Mouse (Mus musculus): ENCODE data around the gene Nudt6. TPM values are rescaled to one million over a fixed set of nuclear protein-coding genes. Genes with fewer than 3 reads are reported as not detected.

Nudt6 gene
- polyA plus RNA-seq, 1 experiment from 2014 or later: 11.5 TPM

DNA sequence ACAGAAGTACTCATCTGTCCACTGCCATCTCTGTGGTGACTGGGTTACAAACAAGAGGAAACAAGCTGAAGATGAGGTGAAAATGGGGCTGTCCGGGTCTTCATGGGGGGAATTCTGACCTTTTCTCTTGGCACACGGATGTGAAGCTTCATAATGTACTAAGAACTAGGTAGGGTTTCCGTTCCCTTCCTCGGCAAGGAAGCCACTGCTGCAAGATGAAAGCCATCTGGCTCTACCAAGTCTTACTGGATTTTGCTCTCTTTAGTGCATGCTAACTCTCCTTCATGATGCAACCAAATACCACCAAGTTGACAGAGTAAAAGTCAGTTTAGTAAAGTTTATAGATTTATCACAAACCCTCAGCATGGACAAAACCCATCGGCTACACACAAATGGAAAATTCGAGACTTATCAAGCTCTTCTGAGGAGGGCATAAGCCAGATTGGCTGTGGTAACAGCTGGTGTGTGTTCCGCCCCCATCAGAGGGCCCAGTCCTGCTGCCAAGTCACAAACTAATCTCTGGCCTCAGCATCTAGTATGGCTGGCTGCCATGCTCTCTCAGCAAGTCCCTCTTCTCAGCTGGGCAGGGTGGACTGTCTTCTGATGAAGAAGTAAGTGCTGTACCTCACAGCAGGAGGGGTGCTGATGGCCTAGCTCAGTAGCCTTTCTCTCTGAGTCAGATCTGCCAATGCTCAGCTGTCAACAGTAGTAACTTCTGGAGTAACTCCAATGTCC, 21.2 kb downstream of the Nudt6 start:
- Histone ChIP-seq H3K4me1 (replicated peaks; ENCODE audit: control insufficient read depth, insufficient read depth, low read length) (no peaks in the 10 kb centered on the region), H3K36me3 (ENCODE audit: control insufficient read depth, insufficient read depth, low read length) (no peaks in the 10 kb centered on the region), H3K27ac (ENCODE audit: low read depth, low read length) (no peak overlapping the region), H3K4me2 (no peak overlapping the region), H3K4me3 (ENCODE audit: low read depth, low read length) (no peak overlapping the region), H3K27me3 (replicated peaks; ENCODE audit: control insufficient read depth, insufficient read depth, low read length) (no peaks in the 10 kb centered on the region), H3K9me3 (ENCODE audit: control insufficient read depth, low read length) (no peaks in the 10 kb centered on the region), H3K9ac (ENCODE audit: low read depth, low read length) (no peak overlapping the region)
- ATAC-seq (replicated peaks; ENCODE audit: low FRiP score) (no peak), DNase-seq (ENCODE audit: low spot score) (no peak)
- 79% methylated on average over 7 of the region's 7 CpGs for WGBS

DNA sequence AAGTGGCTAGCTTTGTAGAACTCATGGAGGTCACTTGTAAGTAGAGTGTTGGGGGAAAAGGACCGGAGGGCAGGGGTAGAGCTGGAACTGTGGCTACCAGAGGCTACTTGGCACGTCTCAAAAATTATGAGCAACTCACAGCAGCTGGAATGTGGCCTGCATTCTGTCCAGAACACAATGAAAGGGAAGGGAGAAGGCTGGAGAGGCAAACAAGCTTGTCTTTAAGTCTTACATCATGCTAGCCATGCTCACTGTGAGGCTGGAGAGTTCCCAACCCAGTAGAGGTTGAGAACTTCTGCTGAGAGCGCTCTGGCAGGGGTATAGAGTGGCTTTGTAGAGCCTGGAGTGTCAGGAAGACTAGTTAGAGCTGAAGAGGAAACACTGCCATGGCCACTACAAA, 22.4 kb downstream of the Nudt6 start:
- H3K4me3 ChIP-seq (ENCODE audit: low read depth, low read length): no peak overlapping the region
- H3K9me3 ChIP-seq (ENCODE audit: control insufficient read depth, low read length): no peaks in the 10 kb centered on the region
- no peaks in the 10 kb centered on the region for H3K27me3 ChIP-seq (replicated peaks; ENCODE audit: control insufficient read depth, insufficient read depth, low read length)
- H3K4me2 ChIP-seq: no peak overlapping the region
- no peak overlapping the region for H3K9ac ChIP-seq (ENCODE audit: low read depth, low read length)
- DNase-seq (ENCODE audit: low spot score) (no peak), ATAC-seq (replicated peaks; ENCODE audit: low FRiP score) (no peak)
- H3K27ac ChIP-seq (ENCODE audit: low read depth, low read length): no peak overlapping the region
- H3K4me1 ChIP-seq (replicated peaks; ENCODE audit: control insufficient read depth, insufficient read depth, low read length): no peaks in the 10 kb centered on the region
- no peaks in the 10 kb centered on the region for H3K36me3 ChIP-seq (ENCODE audit: control insufficient read depth, insufficient read depth, low read length)
- 68% methylated on average over 3 of the region's 3 CpGs for WGBS

DNA sequence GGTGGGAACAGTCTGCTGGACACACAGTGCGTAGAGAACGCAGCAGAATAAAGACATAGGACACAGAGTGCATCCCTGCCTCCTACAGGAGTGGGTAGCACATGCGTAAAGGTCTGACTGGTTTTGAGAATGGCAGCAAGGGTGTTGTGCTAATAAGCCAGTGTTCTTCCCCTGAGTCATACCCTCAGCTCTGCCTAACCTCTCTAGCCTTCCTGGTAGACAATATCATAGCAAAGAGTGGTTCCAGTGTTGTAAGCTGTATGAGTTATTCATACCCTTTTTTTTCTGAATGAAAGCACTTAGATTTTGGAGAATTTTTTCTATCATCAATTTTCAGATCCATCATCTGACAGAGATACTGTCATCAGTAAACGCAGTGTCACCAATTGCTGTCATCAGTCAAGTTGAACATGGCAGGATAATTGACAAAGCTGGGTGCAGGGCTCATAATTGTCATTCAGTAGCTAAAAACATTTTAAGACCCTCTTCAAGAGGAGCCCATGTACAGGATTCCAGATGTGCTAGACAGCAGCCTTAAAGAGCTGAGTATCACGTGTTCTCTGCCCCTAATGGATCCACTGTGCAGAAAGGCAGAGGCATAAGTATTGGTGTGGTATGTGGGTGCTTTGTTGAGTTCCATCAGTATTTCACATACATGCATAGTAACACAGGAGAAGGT, 22.9 kb downstream of the Nudt6 start:
- no peak overlapping the region for H3K4me3 ChIP-seq (ENCODE audit: low read depth, low read length)
- H3K9ac ChIP-seq (ENCODE audit: low read depth, low read length): no peak overlapping the region
- no peaks in the 10 kb centered on the region for H3K9me3 ChIP-seq (ENCODE audit: control insufficient read depth, low read length)
- H3K36me3 ChIP-seq (ENCODE audit: control insufficient read depth, insufficient read depth, low read length): no peaks in the 10 kb centered on the region
- H3K27me3 ChIP-seq (replicated peaks; ENCODE audit: control insufficient read depth, insufficient read depth, low read length): no peaks in the 10 kb centered on the region
- WGBS: 87% methylated on average over 5 of the region's 5 CpGs
- H3K4me1 ChIP-seq (replicated peaks; ENCODE audit: control insufficient read depth, insufficient read depth, low read length): no peaks in the 10 kb centered on the region
- no peak overlapping the region for H3K4me2 ChIP-seq
- ATAC-seq (replicated peaks; ENCODE audit: low FRiP score) (no peak), DNase-seq (ENCODE audit: low spot score) (no peak)
- H3K27ac ChIP-seq (ENCODE audit: low read depth, low read length): no peak overlapping the region

DNA sequence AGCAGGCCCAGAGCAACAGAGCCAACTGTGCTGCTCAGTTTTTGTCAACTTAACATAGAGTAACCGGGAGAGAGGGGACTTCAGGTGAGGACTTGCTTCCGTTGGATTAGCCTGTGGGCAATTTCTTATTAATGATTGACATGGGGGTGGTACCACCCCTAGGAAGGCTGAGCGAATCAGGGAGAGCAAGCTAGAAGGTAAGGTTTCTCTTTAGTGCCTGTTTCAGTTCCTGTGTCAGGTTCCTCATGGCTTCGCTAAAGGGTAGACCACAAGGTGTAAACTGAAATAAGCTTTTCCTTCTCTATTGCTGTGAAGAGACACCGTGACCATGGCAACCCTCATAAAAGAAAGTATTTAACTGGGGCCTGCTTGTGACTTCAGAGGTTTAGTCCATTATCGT, 32.7 kb downstream of the Nudt6 start:
- H3K27ac ChIP-seq (ENCODE audit: low read depth, low read length): no peak overlapping the region
- ATAC-seq (replicated peaks; ENCODE audit: low FRiP score) (no peak), DNase-seq (ENCODE audit: low spot score) (no peak)
- no peaks in the 10 kb centered on the region for H3K4me1 ChIP-seq (replicated peaks; ENCODE audit: control insufficient read depth, insufficient read depth, low read length)
- H3K9ac ChIP-seq (ENCODE audit: low read depth, low read length): no peak overlapping the region
- H3K27me3 ChIP-seq (replicated peaks; ENCODE audit: control insufficient read depth, insufficient read depth, low read length): no peaks in the 10 kb centered on the region
- 80% methylated on average over 6 of the region's 6 CpGs for WGBS
- H3K4me2 ChIP-seq: no peak overlapping the region
- 0 out of 2 replicates have a peak, but pooled peaks cover 4% of the 10 kb centered on the region for H3K9me3 ChIP-seq (ENCODE audit: control insufficient read depth, low read length)
- H3K36me3 ChIP-seq (ENCODE audit: control insufficient read depth, insufficient read depth, low read length): no peaks in the 10 kb centered on the region
- no peak overlapping the region for H3K4me3 ChIP-seq (ENCODE audit: low read depth, low read length)

DNA sequence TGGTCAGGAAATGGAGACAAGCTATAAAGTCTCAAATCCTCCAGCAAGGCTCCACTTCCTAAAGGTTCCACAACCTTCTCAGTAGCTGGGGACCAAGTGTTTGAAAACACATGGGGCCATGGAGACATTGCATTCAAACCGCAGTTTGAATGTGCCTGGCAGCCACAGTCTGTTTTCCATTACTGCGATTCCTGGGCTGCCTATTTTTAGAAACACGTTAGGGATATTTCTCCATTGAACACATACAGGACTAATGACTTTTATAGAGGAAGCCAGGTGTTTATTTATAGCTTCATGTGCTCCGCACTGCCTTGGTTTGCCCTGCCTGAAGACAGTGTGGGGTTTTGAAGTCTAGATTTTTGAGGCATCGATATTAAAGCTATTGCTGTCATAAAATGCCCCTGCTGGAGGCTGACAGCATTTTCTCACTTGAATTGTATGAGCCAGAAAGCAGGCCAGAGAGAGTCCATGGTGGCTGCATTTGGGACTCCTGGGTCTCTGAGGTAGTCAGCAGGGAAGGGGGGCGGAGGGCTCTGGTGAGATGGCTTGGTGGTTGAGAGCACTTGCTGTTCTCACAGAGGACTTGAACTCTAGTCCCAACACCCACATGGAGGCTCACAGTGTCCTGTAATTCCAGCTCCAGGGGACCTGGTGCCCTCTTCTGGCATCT, 36.8 kb downstream of the Nudt6 start:
- no peaks in the 10 kb centered on the region for H3K36me3 ChIP-seq (ENCODE audit: control insufficient read depth, insufficient read depth, low read length)
- H3K9ac ChIP-seq (ENCODE audit: low read depth, low read length): no peak overlapping the region
- no peaks in the 10 kb centered on the region for H3K4me1 ChIP-seq (replicated peaks; ENCODE audit: control insufficient read depth, insufficient read depth, low read length)
- no peak overlapping the region for H3K4me3 ChIP-seq (ENCODE audit: low read depth, low read length)
- 82% methylated on average over 6 of the region's 6 CpGs for WGBS
- no peaks in the 10 kb centered on the region for H3K9me3 ChIP-seq (ENCODE audit: control insufficient read depth, low read length)
- no peak for DNase-seq (ENCODE audit: low spot score)
- H3K27me3 ChIP-seq (replicated peaks; ENCODE audit: control insufficient read depth, insufficient read depth, low read length): no peaks in the 10 kb centered on the region
- no peak overlapping the region for H3K27ac ChIP-seq (ENCODE audit: low read depth, low read length)
- H3K4me2 ChIP-seq: no peak overlapping the region
- ATAC-seq (replicated peaks; ENCODE audit: low FRiP score): no peak

DNA sequence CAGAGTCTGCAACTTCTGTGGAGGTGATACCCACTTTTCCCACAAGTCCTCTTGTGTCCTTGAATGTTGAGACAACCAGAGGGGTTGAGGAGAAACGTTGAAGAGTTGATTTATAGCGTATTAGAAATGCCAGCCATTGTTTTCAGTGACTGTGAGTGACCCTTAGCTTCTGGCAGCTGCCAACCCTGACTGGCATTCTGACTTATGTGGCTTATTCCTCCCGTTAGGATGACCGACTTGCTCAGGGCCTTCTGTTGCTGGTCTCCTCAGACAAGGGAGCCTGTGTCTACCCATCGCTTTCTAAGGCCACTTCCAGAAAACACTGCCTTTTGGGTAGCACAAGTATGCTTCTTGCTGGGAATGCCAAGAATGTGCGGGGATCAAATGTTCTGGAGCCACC, 38.6 kb downstream of the Nudt6 start:
- Histone ChIP-seq H3K4me2 (no peak overlapping the region), H3K9me3 (ENCODE audit: control insufficient read depth, low read length) (no peaks in the 10 kb centered on the region), H3K36me3 (ENCODE audit: control insufficient read depth, insufficient read depth, low read length) (no peaks in the 10 kb centered on the region), H3K9ac (ENCODE audit: low read depth, low read length) (no peak overlapping the region), H3K4me3 (ENCODE audit: low read depth, low read length) (no peak overlapping the region), H3K27me3 (replicated peaks; ENCODE audit: control insufficient read depth, insufficient read depth, low read length) (no peaks in the 10 kb centered on the region), H3K27ac (ENCODE audit: low read depth, low read length) (no peak overlapping the region), H3K4me1 (replicated peaks; ENCODE audit: control insufficient read depth, insufficient read depth, low read length) (no peaks in the 10 kb centered on the region)
- no peak for DNase-seq (ENCODE audit: low spot score)
- ATAC-seq (replicated peaks; ENCODE audit: low FRiP score): no peak
- WGBS: 70% methylated on average over 6 of the region's 6 CpGs

DNA sequence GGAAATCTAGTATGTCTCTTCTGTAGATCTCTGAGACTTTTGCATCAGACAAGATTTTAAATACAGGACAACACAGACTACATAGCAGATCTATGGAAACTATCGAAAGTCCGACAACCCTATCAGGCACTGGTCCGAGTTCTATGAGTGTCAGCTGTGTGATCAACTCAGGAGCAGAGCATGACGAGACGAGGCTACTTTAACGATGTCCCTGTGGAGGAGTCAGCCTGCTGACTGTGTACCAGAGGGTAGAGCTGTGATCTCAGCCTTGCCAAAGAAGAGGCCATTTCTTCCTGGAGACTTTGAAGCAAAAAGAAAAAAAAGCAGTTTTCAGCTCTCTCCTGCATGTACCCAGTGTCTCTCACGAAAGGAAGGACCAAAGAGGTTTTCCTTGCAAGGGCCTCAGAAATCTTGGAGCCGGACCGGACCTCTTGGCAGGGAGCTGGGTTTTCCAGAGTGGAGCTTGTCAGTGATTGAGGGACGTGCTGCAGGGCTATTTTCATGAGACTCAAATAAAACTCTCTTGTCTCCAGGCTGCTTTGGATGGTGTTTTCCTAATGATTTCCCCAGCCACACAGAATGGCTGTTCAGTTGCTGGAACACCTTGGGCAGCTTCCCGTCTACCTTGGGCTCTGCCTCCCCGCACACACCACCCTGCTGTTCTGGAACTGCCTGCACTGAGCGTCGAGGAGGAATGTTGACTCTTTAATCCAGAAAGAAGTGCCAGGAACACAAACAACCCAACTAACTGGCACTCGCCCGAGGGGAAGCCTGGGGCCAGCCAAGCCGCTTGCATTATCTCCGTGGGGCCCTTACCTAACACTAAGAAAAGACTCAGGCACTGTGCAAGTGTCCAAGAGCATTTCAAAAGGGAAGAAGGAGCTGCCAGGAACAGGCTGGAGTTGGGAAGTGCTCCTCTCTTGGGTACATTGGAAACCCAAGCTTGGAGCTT, 39.8 kb downstream of the Nudt6 start:
- no peak for DNase-seq (ENCODE audit: low spot score)
- no peaks in the 10 kb centered on the region for H3K36me3 ChIP-seq (ENCODE audit: control insufficient read depth, insufficient read depth, low read length)
- H3K27ac ChIP-seq (ENCODE audit: low read depth, low read length): no peak overlapping the region
- WGBS: 73% methylated on average over 18 of the region's 18 CpGs
- ATAC-seq (replicated peaks; ENCODE audit: low FRiP score): no peak
- no peaks in the 10 kb centered on the region for H3K9me3 ChIP-seq (ENCODE audit: control insufficient read depth, low read length)
- H3K4me2 ChIP-seq: no peak overlapping the region
- H3K27me3 ChIP-seq (replicated peaks; ENCODE audit: control insufficient read depth, insufficient read depth, low read length): no peaks in the 10 kb centered on the region
- no peaks in the 10 kb centered on the region for H3K4me1 ChIP-seq (replicated peaks; ENCODE audit: control insufficient read depth, insufficient read depth, low read length)
- no peak overlapping the region for H3K9ac ChIP-seq (ENCODE audit: low read depth, low read length)
- H3K4me3 ChIP-seq (ENCODE audit: low read depth, low read length): no peak overlapping the region

DNA sequence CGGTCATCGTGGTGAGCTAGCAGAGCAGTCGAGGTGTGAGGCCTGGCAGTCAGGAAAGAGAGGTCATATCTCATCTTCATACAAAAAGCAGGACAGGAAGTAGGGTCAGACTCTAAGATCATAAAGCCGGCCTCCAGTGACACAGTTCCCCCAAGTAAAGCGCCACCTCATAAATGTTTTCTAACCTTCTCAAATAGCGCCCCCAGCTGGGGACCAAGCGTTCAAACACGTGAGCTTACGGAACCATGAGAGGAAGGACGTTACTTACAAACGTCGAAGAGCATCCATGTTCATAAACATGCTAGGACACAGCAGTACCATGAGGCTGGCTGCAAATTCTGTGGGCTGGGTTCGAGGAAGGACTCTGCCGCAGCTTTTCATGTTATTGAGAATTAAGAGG, 40.8 kb downstream of the Nudt6 start:
- H3K27me3 ChIP-seq (replicated peaks; ENCODE audit: control insufficient read depth, insufficient read depth, low read length): no peaks in the 10 kb centered on the region
- ATAC-seq (replicated peaks; ENCODE audit: low FRiP score) (no peak), DNase-seq (ENCODE audit: low spot score) (no peak)
- H3K4me3 ChIP-seq (ENCODE audit: low read depth, low read length): no peak overlapping the region
- H3K9me3 ChIP-seq (ENCODE audit: control insufficient read depth, low read length): no peaks in the 10 kb centered on the region
- no peak overlapping the region for H3K9ac ChIP-seq (ENCODE audit: low read depth, low read length)
- no peak overlapping the region for H3K27ac ChIP-seq (ENCODE audit: low read depth, low read length)
- H3K4me2 ChIP-seq: no peak overlapping the region
- no peaks in the 10 kb centered on the region for H3K4me1 ChIP-seq (replicated peaks; ENCODE audit: control insufficient read depth, insufficient read depth, low read length)
- WGBS: 75% methylated on average over 14 of the region's 14 CpGs
- H3K36me3 ChIP-seq (ENCODE audit: control insufficient read depth, insufficient read depth, low read length): no peaks in the 10 kb centered on the region

Measured in liver, embryonic 11.5 days (tissue).